Mouse (Mus musculus): ENCODE data around the gene Gm16181. TPM values are rescaled to one million over a fixed set of nuclear protein-coding genes. Genes with fewer than 3 reads are reported as not detected.

The Gm16181 gene
- polyA plus RNA-seq, 1 experiment = not detected

DNA sequence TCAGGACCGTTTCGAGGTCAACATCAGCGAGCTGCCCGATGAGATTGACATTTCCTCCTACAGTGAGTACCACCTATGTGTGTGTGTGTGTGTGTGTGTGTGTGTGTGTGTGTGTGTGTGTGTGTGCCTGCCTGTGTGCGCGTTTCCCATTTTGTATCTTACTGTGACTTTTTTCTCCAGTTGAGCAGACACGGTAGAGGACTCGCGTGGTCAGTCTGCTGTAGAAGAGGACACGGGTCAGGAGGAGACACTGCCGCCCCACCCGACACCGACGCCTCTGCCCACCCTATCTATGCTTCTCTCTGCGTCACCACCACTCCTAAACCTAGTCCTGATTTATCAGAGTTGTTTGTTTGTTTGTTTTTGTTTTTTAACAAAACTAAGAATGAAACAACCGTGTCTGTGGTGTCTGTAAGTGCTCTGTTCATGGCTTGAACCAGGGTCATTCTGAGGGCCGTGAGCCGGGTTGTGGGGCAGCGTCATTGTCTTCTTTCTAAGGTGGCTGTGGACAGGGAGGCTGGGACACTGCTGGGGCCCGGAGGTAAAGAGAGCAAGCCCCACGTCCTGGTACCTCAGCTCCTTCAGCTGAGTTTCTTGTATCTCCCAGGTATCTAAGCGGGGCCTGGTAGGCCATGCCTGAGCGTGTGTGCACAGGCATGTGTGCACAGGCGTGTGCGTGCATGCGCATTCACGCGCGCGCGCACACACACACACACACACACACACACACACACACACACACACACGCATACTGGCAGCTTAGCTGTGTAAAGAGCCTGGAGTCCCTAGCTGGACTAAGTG, 32.9 kb downstream of the Gm16181 start:
- TF ChIP-seq CTCF (IDR thresholded peaks at IDR 0.05; ENCODE audit: low read depth, low read length) (no peak), POLR2A (IDR thresholded peaks at IDR 0.05; ENCODE audit: borderline replicate concordance, low read depth, low read length) (no peak)
- Histone ChIP-seq H3K27ac (ENCODE audit: insufficient read depth, low read depth, low read length) (no peak overlapping the region), H3K4me3 (ENCODE audit: insufficient read depth, low read length) (no peak overlapping the region), H3K4me1 (ENCODE audit: control insufficient read depth, insufficient read depth, low read length) (peaks cover 23% of the 10 kb centered on the region)

DNA sequence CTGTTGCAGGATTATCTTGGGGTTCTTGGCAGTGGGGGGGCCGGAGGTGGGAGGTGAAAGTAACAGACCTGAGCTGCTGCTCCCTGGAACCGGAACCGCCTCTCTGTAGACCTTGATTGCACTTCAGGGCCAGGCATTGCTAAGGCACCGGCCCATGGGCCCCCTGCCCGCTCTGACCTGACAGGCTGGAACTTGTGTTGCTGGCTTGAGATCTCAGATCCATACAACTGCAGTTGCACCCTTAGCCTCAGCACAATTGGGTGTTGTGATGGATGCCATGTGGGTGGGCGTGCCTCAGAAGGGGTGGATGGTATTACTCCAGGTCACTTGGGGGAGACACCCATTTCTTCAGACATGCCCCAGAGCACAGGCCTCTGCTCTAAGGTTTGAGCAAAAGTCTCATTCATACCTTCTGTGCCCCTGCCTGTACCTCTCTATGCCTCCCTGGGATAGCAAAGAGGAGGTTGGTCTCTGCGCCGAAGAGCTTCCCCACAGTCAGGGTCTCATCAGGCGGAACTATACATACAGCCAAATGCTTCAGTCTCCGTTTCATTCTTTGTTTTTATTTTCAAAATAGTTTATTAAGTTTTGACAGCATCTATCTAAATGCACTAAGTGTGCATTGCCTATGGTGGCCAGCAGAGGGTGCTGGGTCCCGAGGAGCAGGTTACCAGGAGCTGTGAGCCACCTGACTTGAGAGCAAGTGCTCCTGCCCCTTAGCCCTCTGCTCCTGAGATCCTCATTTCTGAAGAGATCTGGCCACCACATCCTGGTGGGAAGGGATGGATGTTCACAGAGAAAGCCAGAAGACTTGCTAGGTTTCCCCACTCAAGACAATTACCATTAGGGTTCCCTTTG, 33.8 kb downstream of the Gm16181 start:
- Histone ChIP-seq H3K27ac (ENCODE audit: insufficient read depth, low read depth, low read length) (no peak overlapping the region), H3K4me3 (ENCODE audit: insufficient read depth, low read length) (no peak overlapping the region), H3K4me1 (ENCODE audit: control insufficient read depth, insufficient read depth, low read length) (peaks cover 29% of the 10 kb centered on the region)
- TF ChIP-seq POLR2A (IDR thresholded peaks at IDR 0.05; ENCODE audit: borderline replicate concordance, low read depth, low read length) (no peak), CTCF (IDR thresholded peaks at IDR 0.05; ENCODE audit: low read depth, low read length) (peak; percentile 84)

- TF ChIP-seq POLR2A (IDR thresholded peaks at IDR 0.05; ENCODE audit: borderline replicate concordance, low read depth, low read length) = no peak
- TF ChIP-seq CTCF (IDR thresholded peaks at IDR 0.05; ENCODE audit: low read depth, low read length) = no peak
- no peak overlapping the region for H3K4me3 ChIP-seq (ENCODE audit: insufficient read depth, low read length)
Measured at GRCm38 (mm10) chr17:35255301-35255700, 34.7 kb downstream of the Gm16181 start.

DNA sequence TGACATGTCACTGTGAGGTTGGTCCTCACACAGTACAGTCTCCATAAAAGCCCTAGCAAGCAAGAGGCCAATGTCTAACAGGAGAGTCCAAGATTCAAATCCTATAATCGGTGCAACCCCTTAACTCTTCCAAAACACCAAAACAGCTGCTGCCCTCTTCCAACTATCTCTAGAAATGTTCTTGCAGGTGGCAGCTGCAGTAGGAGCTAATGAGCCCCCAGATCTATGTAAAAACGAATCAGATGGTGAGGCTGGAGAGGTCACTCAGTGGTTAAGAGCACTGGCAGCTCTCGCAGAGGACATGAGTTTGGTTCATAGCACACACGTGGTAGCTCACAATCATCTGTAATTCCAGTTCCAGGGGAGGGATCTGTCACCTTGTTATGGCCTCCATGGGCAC, 35.1 kb downstream of the Gm16181 start:
- Histone ChIP-seq H3K4me3 (ENCODE audit: insufficient read depth, low read length) (no peak overlapping the region), H3K27ac (ENCODE audit: insufficient read depth, low read depth, low read length) (peak overlapping the region; percentile 5; the same call in 1 of the 2 replicates), H3K4me1 (ENCODE audit: control insufficient read depth, insufficient read depth, low read length) (peaks cover 35% of the 10 kb centered on the region)
- no peak for TF ChIP-seq CTCF (IDR thresholded peaks at IDR 0.05; ENCODE audit: low read depth, low read length)

More at GRCm38 (mm10) chr17:35255301-35255700, 34.7 kb downstream of the Gm16181 start:
- peak overlapping the region; percentile 5; the same call in 1 of the 2 replicates for H3K27ac ChIP-seq (ENCODE audit: insufficient read depth, low read depth, low read length)
- H3K4me1 ChIP-seq (ENCODE audit: control insufficient read depth, insufficient read depth, low read length) = peaks cover 35% of the 10 kb centered on the region

DNA sequence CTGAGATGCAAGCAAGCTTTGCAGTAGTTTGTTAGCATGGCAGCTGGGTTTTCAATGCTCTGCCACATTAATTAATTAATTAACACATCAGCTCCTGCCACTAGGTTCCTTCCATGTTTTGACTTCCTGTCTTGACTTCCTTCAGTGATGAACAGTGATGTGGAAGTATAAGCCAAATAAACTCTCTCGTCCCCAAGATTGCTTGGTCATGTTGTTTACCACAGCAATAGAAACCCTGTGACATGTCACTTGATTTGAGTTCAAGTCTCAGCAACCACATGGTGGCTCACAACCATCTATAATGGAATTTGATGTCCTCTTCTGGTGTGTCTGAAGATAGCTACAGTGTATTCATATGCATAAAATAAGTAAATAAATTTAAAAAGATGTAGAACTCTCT, 36.7 kb downstream of the Gm16181 start:
- Histone ChIP-seq H3K4me3 (ENCODE audit: insufficient read depth, low read length) (peak overlapping the region; percentile 51; the same call in 1 of the 2 replicates), H3K4me1 (ENCODE audit: control insufficient read depth, insufficient read depth, low read length) (peaks cover 45% of the 10 kb centered on the region), H3K27ac (ENCODE audit: insufficient read depth, low read depth, low read length) (peak overlapping the region; percentile 93)
- TF ChIP-seq CTCF (IDR thresholded peaks at IDR 0.05; ENCODE audit: low read depth, low read length) (no peak), POLR2A (IDR thresholded peaks at IDR 0.05; ENCODE audit: borderline replicate concordance, low read depth, low read length) (no peak)

GRCm38 (mm10) chr17:35257824-35258491, 37.3 kb downstream of the Gm16181 start:
- Histone ChIP-seq H3K27ac (ENCODE audit: insufficient read depth, low read depth, low read length) (peak overlapping the region; percentile 93), H3K4me1 (ENCODE audit: control insufficient read depth, insufficient read depth, low read length) (peaks cover 45% of the 10 kb centered on the region), H3K4me3 (ENCODE audit: insufficient read depth, low read length) (peak overlapping the region; percentile 51)
- TF ChIP-seq POLR2A (IDR thresholded peaks at IDR 0.05; ENCODE audit: borderline replicate concordance, low read depth, low read length) = no peak
- peak; percentile 76; the same call in 1 of the 2 replicates for TF ChIP-seq CTCF (IDR thresholded peaks at IDR 0.05; ENCODE audit: low read depth, low read length)

DNA sequence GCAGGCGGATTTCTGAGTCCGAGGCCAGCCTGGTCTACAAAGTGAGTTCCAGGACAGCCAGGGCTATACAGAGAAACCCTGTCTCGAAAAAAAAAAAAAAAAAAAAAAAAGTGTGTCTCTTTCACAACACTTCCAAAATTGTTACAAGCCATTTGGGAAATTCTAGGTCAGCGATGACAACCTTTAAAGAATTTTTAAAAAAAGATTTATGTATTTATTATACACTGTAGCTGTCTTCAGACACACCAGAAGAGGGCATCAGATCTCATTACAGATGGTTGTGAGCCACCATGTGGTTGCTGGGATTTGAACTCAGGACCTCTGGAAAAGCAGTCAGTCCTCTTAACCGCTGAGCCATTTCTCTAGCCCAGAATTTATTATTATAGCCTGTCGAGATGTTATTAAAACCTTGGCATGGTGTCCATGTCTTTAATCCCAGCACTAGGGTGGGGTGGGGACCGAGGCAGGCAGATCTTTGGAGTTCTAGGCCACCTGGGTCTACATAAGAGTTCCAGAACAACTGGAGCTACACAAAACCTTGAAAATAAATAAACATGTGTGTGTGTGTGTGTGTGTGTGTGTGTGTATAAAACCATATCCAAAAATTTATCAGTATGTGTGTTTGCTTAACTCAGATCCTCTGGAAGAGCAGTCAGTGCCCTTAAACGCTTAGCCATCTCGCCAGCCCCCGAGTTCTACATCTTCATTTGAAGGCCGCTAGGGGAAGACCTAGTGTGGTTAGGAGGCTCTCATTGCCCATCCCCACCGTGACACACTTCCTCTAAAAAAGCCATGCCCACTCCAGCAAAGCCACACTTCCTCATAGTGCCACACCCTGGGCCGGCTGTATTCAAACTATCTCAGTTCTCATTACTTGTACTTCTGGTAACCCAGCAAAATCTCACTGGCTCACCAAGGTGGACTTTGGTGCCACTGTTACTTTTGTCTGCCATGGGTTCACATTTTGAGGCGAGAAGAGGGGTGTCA, 38.2 kb downstream of the Gm16181 start:
- TF ChIP-seq POLR2A (IDR thresholded peaks at IDR 0.05; ENCODE audit: borderline replicate concordance, low read depth, low read length) (no peak), CTCF (IDR thresholded peaks at IDR 0.05; ENCODE audit: low read depth, low read length) (no peak)
- peaks cover 45% of the 10 kb centered on the region for H3K4me1 ChIP-seq (ENCODE audit: control insufficient read depth, insufficient read depth, low read length)
- H3K4me3 ChIP-seq (ENCODE audit: insufficient read depth, low read length) = peak overlapping the region; percentile 25
- H3K27ac ChIP-seq (ENCODE audit: insufficient read depth, low read depth, low read length) = peak overlapping the region; percentile 93

GRCm38 (mm10) chr17:35259621-35260020, 39.0 kb downstream of the Gm16181 start:
- peak overlapping the region; percentile 25 for H3K4me3 ChIP-seq (ENCODE audit: insufficient read depth, low read length)
- peak overlapping the region; percentile 92 for H3K27ac ChIP-seq (ENCODE audit: insufficient read depth, low read depth, low read length)
- H3K4me1 ChIP-seq (ENCODE audit: control insufficient read depth, insufficient read depth, low read length) = peaks cover 45% of the 10 kb centered on the region
- TF ChIP-seq CTCF (IDR thresholded peaks at IDR 0.05; ENCODE audit: low read depth, low read length) (no peak), POLR2A (IDR thresholded peaks at IDR 0.05; ENCODE audit: borderline replicate concordance, low read depth, low read length) (no peak)
